Comparison of ENCODE assay signal across 21 mouse cellular contexts in genomic region chr7:110242290-110242581, GRCm38 (mm10).
"Had no signal": no experiment of that assay in that cellular context is flagged by ENCODE, and none has a peak within 500 bp of the region (broad histone marks: within the 10 kb centered on the region; RNA-seq: fewer than 3 reads in every experiment).

No protein-coding gene starts in this region.

- H3K36me3 ChIP-seq: lung, embryonic 15.5 days; midbrain, embryonic 12.5 days; neural tube, embryonic 13.5 days; stomach, embryonic 15.5 days had no signal

- H3K9me3 ChIP-seq: kidney, embryonic 15.5 days; limb, embryonic 10.5 days; limb, embryonic 13.5 days; liver, embryonic 12.5 days; liver, embryonic 15.5 days; lung, embryonic 15.5 days; midbrain, embryonic 12.5 days; neural tube, embryonic 13.5 days; stomach, embryonic 15.5 days had no signal

- ATAC-seq: liver, embryonic 12.5 days; midbrain, embryonic 16.5 days had no signal

- H3K4me2 ChIP-seq: kidney, embryonic 15.5 days; limb, embryonic 13.5 days; liver, embryonic 12.5 days; liver, embryonic 15.5 days; lung, embryonic 15.5 days; midbrain, embryonic 12.5 days; neural tube, embryonic 13.5 days; stomach, embryonic 15.5 days had no signal

- DNase-seq: kidney, adult 8-10 months; kidney, postnatal 10 days; kidney, postnatal 36 days; liver; lung, adult 18-20 months; lung, postnatal 10 days; retina, postnatal 1 day; right cerebral cortex, postnatal 25 days; thymus, adult 18-20 months; thymus, postnatal 36 days had no signal

- H3K4me3 ChIP-seq: kidney, embryonic 15.5 days; limb, embryonic 10.5 days; limb, embryonic 13.5 days; liver, embryonic 12.5 days; liver, embryonic 15.5 days; lung, embryonic 15.5 days; midbrain, embryonic 12.5 days; myocyte; neural tube, embryonic 13.5 days; stomach, embryonic 15.5 days had no signal

- H3K9ac ChIP-seq: kidney, embryonic 15.5 days; limb, embryonic 13.5 days; liver, embryonic 12.5 days; liver, embryonic 15.5 days; lung, embryonic 15.5 days; midbrain, embryonic 12.5 days; neural tube, embryonic 13.5 days; stomach, embryonic 15.5 days had no signal

- H3K27ac ChIP-seq: kidney, embryonic 15.5 days; limb, embryonic 10.5 days; limb, embryonic 13.5 days; liver, embryonic 12.5 days; liver, embryonic 15.5 days; lung, embryonic 15.5 days; midbrain, embryonic 12.5 days; neural tube, embryonic 13.5 days; stomach, embryonic 15.5 days had no signal

- H3K27me3 ChIP-seq: kidney, embryonic 15.5 days; limb, embryonic 13.5 days; liver, embryonic 12.5 days; liver, embryonic 15.5 days; lung, embryonic 15.5 days; midbrain, embryonic 12.5 days; neural tube, embryonic 13.5 days; stomach, embryonic 15.5 days had no signal
